9 mouse cellular contexts compared by ENCODE assay signal in genomic region chr9:49606317-49606716, GRCm38 (mm10).
A peak's percentile ranks its signal among the peaks of the same experiment; 100 is the strongest.
DNase-seq lines count a peak whose midpoint lies in the region; ATAC-seq and TF ChIP-seq lines count a peak whose summit lies in the region.
"Had no signal": no experiment of that assay in that cellular context is flagged by ENCODE, and none has a peak within 500 bp of the region (broad histone marks: within the 10 kb centered on the region; RNA-seq: fewer than 3 reads in every experiment).

No protein-coding gene starts in this region.

- no peaks in the 10 kb centered on the region for H3K9me3 ChIP-seq in embryonic facial prominence, embryonic 12.5 days
- H3K9me3 ChIP-seq in hindbrain, embryonic 10.5 days: no peaks in the 10 kb centered on the region
- no peaks in the 10 kb centered on the region for H3K9me3 ChIP-seq in midbrain, embryonic 10.5 days (replicated peaks)
- H3K9me3 ChIP-seq: liver, embryonic 13.5 days had no signal

- H3K4me3 ChIP-seq in embryonic facial prominence, embryonic 12.5 days: no peak overlapping the region
- no peak overlapping the region for H3K4me3 ChIP-seq in hindbrain, embryonic 10.5 days
- no peak overlapping the region for H3K4me3 ChIP-seq in midbrain, embryonic 10.5 days
- H3K4me3 ChIP-seq in lung, adult 2 months (replicated peaks; ENCODE audit: extremely low read depth, low read depth, low read length): no peak overlapping the region
- H3K4me3 ChIP-seq: liver, embryonic 13.5 days had no signal

- TF ChIP-seq CTCF in lung, adult 2 months (IDR thresholded peaks at IDR 0.05; ENCODE audit: insufficient read depth, low read length): no peak

- H3K4me1 ChIP-seq in embryonic facial prominence, embryonic 12.5 days: peaks cover 10% of the 10 kb centered on the region
- peaks cover 23% of the 10 kb centered on the region for H3K4me1 ChIP-seq in hindbrain, embryonic 10.5 days (replicated peaks)
- peaks cover 32% of the 10 kb centered on the region for H3K4me1 ChIP-seq in midbrain, embryonic 10.5 days
- H3K4me1 ChIP-seq in lung, adult 2 months (ENCODE audit: control insufficient read depth, insufficient read depth, low read length): no peaks in the 10 kb centered on the region
- H3K4me1 ChIP-seq: liver, embryonic 13.5 days had no signal

- WGBS in embryonic facial prominence, embryonic 12.5 days: 33% methylated on average over 5 of the region's 5 CpGs
- WGBS in hindbrain, embryonic 10.5 days: 25% methylated on average over 5 of the region's 5 CpGs
- WGBS in midbrain, embryonic 10.5 days: 29% methylated on average over 5 of the region's 5 CpGs
- WGBS in lung, adult 2 months: 36% methylated on average over 5 of the region's 5 CpGs

- DNase-seq in Muller cell, postnatal 12 days (ENCODE audit: inconsistent ontology term): peak; percentile 53
- DNase-seq in hindbrain, embryonic 10.5 days (ENCODE audit: low spot score): peak; percentile 51
- DNase-seq in midbrain, embryonic 10.5 days (ENCODE audit: low spot score): peak; percentile 43
- DNase-seq in spleen, postnatal 36 days (ENCODE audit: low spot score in 2 of 2): no peak
- no peak for DNase-seq in cerebellum, adult 8-10 months
- DNase-seq in lung, adult 2 months: no peak
- DNase-seq in adrenal gland, postnatal 25 days: no peak
- DNase-seq: liver, embryonic 13.5 days had no signal

- H3K36me3 ChIP-seq in embryonic facial prominence, embryonic 12.5 days: no peaks in the 10 kb centered on the region
- no peaks in the 10 kb centered on the region for H3K36me3 ChIP-seq in hindbrain, embryonic 10.5 days
- no peaks in the 10 kb centered on the region for H3K36me3 ChIP-seq in midbrain, embryonic 10.5 days
- H3K36me3 ChIP-seq: liver, embryonic 13.5 days had no signal

- no peak overlapping the region for H3K9ac ChIP-seq in embryonic facial prominence, embryonic 12.5 days
- H3K9ac ChIP-seq: liver, embryonic 13.5 days had no signal

- no peaks in the 10 kb centered on the region for H3K27me3 ChIP-seq in embryonic facial prominence, embryonic 12.5 days
- H3K27me3 ChIP-seq in hindbrain, embryonic 10.5 days (ENCODE audit: insufficient read depth, poor library complexity, severe bottlenecking): no peaks in the 10 kb centered on the region
- H3K27me3 ChIP-seq in midbrain, embryonic 10.5 days (ENCODE audit: low read depth, poor library complexity, severe bottlenecking): no peaks in the 10 kb centered on the region
- H3K27me3 ChIP-seq: liver, embryonic 13.5 days had no signal

- no peak for TF ChIP-seq POLR2A in lung, adult 2 months (IDR thresholded peaks at IDR 0.05; ENCODE audit: borderline replicate concordance, extremely low read depth, low read depth, low read length)

- H3K4me2 ChIP-seq in embryonic facial prominence, embryonic 12.5 days (replicated peaks): no peak overlapping the region
- H3K4me2 ChIP-seq: liver, embryonic 13.5 days had no signal

- ATAC-seq in embryonic facial prominence, embryonic 12.5 days (ENCODE audit: insufficient number of reproducible peaks, insufficient read depth, low FRiP score, low TSS enrichment): no peak

- H3K27ac ChIP-seq in embryonic facial prominence, embryonic 12.5 days: peak overlapping the region; percentile 54; the same call in 1 of the 2 replicates
- H3K27ac ChIP-seq in hindbrain, embryonic 10.5 days: peak overlapping the region; percentile 81
- peak overlapping the region; percentile 74 for H3K27ac ChIP-seq in midbrain, embryonic 10.5 days (replicated peaks)
- H3K27ac ChIP-seq: liver, embryonic 13.5 days had no signal

Comparison
In these comparisons a context has a peak if more than half of its experiments do, and no peak if none do; other contexts are left out.
1. DNase-seq: peak in Muller cell, postnatal 12 days (single experiment), hindbrain, embryonic 10.5 days (single experiment) and midbrain, embryonic 10.5 days (single experiment); none in spleen, postnatal 36 days (0 of 2), cerebellum, adult 8-10 months (single experiment), lung, adult 2 months (single experiment) and adrenal gland, postnatal 25 days (single experiment).
2. Peak in every context shown above with its lines, with median percentiles within 50 percentile points of each other: H3K27ac ChIP-seq.